Mouse (Mus musculus) right cerebral cortex, adult 18-20 months (tissue): Measurements from ENCODE around the gene Polm.

ENCODE experiments used
- DNase-seq: peaks from one replicate; pipeline ENCODE4 v3.0.0; 2022; ENCODE audit warnings: mixed read lengths

Polm gene

DNA sequence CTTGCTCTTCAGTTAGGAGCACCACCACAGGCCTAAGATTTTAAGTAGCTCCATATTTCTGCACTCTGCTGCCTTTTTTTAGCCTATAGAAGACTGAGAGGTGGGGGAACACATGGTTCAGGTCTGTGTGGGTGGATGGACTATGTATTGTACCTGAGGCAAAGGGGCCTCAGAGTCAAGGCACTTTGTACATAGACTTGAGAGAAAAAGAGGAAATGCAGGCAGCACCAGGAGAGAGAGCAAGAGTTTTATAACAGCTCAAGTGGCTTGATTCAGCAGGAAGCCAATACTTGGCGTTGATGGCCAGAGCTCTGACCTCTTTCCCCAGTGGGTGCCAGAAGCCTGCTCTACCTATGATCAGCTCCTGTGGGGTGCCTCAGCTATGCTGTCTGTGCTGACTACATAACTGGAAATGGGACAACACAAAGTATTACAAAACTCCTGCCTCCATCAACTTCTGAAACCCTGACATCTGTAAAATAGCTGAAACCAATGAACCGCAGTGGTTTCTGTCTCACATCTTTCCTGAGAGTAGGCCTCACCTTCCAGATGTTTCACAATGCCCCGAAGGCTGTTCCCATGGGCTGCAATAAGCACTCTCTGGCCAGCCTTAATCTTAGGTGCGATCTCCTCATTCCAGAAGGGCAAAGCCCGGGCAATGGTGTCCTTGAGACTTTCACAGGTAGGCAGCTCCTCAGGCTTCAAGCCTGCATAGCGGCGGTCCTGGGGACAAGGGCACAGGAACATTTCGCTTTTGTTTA is 35.2 kb downstream of the Polm start:
- DNase-seq: no peak

DNA sequence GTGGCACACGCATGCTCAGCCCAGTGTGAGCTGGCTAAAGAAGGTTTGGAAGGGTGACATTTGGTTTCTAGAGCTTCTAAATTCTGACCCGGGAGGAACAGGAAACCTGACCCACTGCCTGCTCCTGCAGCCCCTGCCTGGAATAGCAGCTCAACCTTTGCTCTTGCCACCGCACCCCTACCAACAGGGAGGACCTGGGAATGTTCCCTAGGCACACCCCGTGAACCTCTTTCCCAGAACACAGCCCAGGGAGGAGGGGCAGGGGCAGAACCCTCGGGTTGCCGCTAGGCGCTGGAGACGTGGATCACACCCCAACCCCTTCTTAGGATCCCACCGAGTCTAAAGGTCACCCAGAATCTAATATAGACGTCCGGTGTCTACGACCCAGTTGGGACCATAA is 35.8 kb downstream of the Polm start:
- no peak for DNase-seq

DNA sequence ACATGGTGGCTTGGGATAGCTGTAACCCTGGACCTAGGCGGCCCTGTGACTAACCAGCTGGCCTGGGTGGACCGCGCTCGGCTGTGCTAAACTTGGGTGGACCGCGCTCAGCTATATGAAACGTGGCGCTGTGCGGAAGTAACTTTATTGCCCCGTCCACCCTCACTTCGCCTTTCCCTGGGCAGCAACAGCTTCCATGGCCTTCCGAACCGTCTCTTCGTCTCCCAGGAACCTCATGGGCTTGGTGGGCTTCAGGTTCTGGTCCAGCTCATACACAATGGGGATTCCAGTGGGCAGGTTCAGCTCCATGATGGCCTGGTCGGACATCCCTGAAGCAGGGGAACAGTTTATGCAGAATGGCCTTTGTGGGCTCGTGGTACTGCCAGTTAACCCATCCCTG is 36.3 kb downstream of the Polm start:
- no peak for DNase-seq

GRCm38 (mm10) chr11:5799621-5800490 is 38.0 kb downstream of the Polm start:
- DNase-seq: no peak

GRCm38 (mm10) chr11:5797928-5798327 is 39.9 kb downstream of the Polm start:
- no peak for DNase-seq

DNA sequence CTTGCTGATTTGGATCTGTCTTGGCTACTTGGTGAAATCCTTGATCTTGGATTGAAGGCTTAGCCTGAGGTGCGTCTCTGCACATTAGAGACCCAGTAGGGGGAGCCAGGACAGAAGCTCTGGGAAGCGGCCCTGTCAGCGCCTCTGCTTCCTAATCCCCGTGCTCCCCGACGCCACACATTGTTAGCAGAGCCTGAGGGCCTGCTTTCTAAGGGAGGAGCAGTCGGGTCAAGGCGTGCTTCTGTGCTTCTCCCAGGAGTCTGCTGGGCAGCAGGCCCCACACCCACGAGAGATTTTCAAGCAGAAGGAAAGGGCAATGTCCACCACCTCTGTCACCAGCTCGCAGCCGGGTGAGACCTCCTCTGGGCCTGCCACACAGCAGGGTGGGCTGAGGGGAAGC is 40.4 kb downstream of the Polm start:
- no peak for DNase-seq

- no peak for DNase-seq
Observed at GRCm38 (mm10) chr11:5796939-5797338, 40.9 kb downstream of the Polm start.

DNA sequence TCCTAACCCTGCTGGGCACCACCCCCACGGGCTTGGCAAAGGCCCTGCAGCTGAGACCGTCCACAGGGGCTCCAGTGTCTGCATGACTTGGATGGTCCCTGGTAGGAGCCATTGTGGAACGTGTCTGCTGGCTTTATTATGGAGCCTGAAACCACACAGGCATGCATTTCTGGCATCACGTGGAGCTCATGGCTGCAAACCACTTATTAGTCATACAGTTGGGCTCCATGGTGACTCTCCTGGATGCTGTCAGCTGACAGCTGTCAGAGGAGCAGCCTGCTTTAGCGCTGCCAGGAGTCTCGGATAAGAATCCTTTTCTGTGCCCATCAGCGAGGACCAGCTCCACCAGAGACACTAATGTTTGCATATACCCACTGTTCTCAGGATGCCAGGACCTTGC is 42.1 kb downstream of the Polm start:
- peak; percentile 54 for DNase-seq

- no peak for DNase-seq
Observed at GRCm38 (mm10) chr11:5795290-5795689, 42.5 kb downstream of the Polm start.

DNA sequence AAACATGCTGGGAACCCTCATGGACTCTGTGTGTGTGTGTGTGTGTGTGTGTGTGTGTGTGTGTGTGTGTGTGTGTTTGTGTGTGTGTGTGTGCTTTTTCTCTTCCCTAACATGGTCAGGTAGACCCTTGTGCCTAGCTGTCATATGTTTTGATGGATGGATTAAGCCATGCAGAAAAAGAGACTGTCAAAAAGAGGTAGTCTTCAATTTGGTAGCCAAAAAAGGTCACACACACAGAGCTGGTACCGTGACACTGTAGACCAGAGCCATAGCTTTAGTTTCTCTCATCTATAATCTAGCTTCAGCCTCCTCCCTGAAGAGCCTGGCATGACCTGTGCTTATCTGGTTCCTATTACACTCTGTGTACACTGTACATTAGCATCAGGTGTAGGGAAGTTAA is 47.4 kb downstream of the Polm start:
- DNase-seq: no peak

- DNase-seq: no peak
Observed at GRCm38 (mm10) chr11:5789754-5790333, 48.0 kb downstream of the Polm start.

DNA sequence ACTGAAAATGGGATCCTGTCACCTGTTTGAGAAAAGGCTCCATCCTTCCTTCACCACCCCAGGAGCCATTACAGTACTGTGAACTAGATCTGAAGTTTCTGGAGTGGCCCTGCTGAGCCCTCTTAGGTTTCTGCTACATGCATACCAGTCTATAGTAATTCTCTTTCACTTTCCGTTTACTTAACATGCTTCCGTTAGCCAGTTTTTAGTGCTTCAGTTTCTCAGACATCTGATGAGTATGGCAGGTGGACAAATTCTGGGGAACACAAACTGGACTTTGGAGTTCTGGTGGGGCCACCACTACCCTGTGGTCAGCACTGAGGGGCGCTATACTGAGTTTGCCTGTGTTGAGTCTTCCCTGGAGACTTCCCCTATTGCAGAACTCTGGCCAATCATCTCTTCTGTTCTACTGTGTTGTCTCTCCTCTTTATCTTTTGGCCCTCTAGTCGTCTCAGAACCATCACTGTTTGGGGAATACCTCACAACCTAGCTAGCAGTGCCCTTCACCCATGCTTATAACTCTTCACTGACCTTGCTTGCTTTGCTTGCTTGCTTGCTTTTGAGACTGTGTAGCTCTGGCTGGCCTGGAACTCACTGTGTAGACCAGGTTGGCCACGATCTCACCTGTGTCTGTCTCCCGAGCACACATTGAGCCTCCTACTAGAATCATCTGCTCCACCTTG is 48.6 kb downstream of the Polm start:
- DNase-seq: no peak

DNA sequence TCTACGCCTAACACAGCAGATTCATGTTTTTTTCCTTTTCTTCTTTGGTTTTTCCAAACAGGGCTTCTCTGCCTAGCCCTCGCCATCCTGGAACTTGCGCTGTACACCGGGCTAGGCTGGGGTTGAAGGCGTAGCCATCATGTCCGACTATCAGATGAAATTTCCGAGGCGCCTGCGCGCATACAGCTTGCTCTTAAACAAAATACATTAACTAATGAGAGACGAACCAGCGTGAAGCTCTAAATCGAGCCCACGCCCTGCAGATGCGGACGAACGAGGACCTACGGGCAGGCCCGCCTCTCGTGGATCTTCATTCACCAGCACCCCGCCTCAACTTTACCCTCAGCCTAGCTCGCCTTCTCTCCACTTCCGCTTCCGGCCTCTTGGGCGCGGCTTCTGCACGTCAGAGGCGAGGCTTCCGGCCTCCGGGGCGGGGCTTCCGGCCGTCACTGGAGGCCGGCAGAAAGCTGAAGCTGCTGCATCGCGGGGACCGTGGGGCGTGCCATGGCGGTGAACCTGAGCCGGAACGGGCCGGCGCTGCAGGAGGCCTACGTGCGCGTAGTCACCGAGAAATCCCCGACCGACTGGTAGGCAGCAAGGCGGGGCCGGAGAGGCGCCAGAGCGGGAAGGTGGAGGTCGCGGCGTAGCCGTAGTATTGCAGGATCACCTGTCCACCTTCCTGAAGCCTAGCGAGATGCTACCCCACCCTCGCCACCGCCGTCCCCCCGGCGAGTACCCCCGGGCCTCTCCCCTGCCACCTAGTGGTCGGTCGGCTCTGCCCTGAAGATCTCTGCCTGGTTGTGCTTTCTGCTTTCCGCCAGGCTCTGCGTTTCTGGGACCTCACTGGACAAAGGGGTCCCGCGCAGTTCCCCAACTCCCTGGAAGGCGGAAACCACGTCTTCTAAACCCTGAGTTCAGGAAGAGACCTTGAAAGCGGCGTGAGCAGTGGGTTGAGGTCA is 49.5 kb downstream of the Polm start, which contains the start of gene Dbnl:
Gene Dbnl, plus strand, starts transcription at position 433 of the 959 bp plus-strand sequence.
- DNase-seq: peak; percentile 97

- no peak for DNase-seq
Observed at GRCm38 (mm10) chr11:5787671-5788055, 50.2 kb downstream of the Polm start.

DNA sequence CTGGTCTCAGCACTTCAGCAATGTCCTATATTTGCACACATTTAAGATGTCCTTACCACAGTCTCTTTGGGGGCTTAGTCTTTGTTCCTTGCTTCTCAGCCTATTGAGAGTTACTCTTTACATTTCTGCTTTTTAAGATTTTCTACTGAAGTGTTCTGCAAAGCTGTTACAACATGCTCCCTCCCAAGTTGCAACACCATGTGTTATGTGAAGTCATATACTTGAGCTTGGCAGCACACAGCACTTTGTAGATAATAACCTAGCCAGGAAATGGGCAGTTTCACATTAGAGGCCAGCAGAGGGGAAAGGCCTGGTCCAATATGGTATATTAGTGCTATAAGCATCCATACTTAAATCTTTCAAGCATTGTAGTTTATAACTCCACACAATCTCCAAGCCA is 52.1 kb downstream of the Polm start:
- DNase-seq: no peak

GRCm38 (mm10) chr11:5782199-5782944 is 55.4 kb downstream of the Polm start:
- no peak for DNase-seq

- no peak for DNase-seq
Observed at GRCm38 (mm10) chr11:5780035-5780499, 57.7 kb downstream of the Polm start.

- DNase-seq: no peak
Observed at GRCm38 (mm10) chr11:5778481-5778880, 59.3 kb downstream of the Polm start.
